Mouse (Mus musculus) kidney, postnatal 4 days (tissue): ENCODE data around the gene Gm27021.

Experiments
- DNase-seq, 2 experiments: peaks; one replicate each; pipeline ENCODE4 v3.0.0; 2021; ENCODE audit warnings: mixed read lengths in 2 of 2

The Gm27021 gene

GRCm38 (mm10) chr8:120667561-120668373 is at the start of gene Gm27021, which contains the start of gene Cox4i1:
Gm27021 (minus strand) TSS chr8:120668079.
Cox4i1 (plus strand) TSS chr8:120668222.
- DNase-seq, result peak; percentile 96 to 98

DNA sequence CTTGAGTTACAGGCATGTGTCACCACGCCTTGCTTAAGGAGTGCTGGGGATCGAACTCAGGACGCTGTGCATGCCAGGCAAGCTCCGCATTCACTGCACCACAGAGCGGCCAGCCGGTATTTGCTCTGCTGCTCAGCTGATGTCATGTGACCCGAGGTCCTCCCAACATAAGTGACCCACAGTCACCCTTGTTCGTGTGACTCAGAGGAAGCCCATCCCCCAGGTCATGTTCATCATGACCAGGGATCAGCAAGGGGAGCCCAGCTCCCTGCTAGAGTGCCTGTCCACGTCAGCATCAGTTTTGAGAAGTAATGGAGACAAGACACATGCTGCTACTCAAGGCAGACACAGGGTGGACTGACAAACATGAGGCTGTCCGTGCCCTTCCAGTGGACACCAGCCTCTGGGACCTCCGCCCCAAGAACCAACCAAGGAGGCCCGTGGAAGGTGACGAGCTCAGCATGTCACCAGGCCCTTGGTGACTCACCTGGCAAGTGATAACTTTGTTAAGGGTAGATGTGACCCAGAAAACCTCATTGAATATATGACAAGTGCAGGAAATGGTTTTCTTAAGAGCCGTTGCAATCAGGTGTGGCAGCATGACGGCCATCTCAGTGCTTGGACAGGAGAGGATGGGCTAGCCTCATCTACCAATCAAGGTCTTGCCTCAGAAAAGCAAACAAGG is 48.3 kb upstream of the Gm27021 start:
- no peak for DNase-seq

GRCm38 (mm10) chr8:120715200-120715599 is 47.3 kb upstream of the Gm27021 start:
- no peak for DNase-seq

DNA sequence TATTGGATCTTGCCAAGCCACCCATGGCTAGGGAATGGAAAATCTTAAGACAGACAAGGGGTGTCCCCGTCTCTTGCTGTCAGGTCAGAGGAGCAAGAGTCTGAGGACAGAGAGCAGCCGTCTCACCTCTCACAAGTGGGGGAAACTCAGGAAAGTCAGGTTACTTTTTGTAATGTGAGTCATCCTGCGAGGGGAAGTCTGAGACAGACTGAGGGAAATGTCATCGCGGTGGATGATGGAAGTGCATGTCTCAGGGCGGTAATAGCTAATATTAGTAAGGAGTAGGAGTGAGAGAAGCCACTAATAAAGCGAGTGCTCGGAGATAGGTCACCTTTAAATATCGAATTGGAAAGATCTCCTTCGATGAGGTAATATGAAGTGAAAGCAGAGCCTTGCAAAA is 41.3 kb upstream of the Gm27021 start:
- DNase-seq, result no peak

DNA sequence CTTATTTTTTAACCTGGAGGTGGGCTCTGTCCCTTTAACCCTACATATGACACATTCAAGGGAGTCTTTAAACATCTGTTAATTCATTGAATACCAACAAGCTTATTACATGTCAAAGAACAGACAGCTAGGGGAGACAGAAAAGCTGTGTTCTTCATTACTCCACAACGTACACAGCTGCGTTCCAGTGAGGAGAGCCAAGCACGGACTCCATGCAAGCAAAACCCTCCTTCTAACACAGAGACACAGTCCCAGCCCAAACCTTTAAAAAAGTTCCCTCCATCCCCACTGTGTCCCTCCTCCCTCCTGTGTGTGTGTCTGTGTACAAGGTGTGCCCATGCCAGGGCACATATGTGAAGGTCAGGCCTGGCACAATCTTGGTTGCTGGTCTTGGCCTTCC is 38.3 kb upstream of the Gm27021 start:
- no peak for DNase-seq

- no peak for DNase-seq
Measured at GRCm38 (mm10) chr8:120705163-120705562, 37.3 kb upstream of the Gm27021 start.

- no peak for DNase-seq
Measured at GRCm38 (mm10) chr8:120704203-120704602, 36.3 kb upstream of the Gm27021 start.

- DNase-seq, result peak in 1 of 2 experiments; percentile 45
Measured at GRCm38 (mm10) chr8:120701758-120702465, 34.0 kb upstream of the Gm27021 start.

DNA sequence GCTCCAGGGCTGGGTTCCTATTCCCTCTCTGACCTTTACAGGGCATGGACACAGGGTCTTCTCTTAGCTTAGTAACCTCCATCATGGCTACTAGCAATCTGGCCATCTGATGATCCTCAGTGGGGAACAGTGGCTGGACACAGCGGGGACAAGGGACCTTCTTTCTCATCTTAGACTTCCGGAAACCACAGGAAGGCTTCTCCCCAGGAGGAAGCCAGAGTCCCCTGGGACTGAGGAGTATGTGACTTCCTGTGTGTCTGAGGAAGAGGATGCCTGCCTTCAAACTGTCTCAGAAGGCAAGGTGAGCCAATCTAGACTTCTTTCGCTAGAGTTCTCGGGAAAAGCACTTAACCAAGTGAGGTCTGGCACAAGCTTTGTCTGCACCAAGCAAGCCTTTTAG is 32.2 kb upstream of the Gm27021 start:
- DNase-seq, result no peak

DNA sequence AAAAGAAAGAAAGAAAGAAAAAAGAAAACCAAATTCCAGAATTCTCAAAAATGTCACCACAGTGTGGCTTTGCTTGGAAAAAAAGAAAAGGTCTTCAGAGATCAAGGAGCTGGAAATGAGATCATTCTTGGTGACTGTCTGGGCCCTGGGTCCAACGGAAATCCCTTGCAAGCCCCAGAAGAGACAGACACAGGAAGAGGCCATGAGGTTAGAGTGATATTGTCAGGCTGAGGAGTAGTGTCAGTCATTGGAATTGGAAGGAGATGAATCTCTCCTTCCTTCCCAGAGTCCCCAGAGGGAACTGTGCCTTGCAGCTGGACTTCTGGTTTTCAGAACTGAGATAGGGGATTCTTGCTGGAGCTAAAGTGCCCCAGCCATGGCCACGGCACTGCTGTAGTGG is 31.7 kb upstream of the Gm27021 start:
- DNase-seq, result no peak

GRCm38 (mm10) chr8:120699079-120699478 is 31.2 kb upstream of the Gm27021 start:
- DNase-seq, result peak in 1 of 2 experiments; percentile 43

GRCm38 (mm10) chr8:120698426-120698825 is 30.5 kb upstream of the Gm27021 start:
- no peak for DNase-seq

GRCm38 (mm10) chr8:120697979-120698272 is 30.0 kb upstream of the Gm27021 start:
- no peak for DNase-seq

DNA sequence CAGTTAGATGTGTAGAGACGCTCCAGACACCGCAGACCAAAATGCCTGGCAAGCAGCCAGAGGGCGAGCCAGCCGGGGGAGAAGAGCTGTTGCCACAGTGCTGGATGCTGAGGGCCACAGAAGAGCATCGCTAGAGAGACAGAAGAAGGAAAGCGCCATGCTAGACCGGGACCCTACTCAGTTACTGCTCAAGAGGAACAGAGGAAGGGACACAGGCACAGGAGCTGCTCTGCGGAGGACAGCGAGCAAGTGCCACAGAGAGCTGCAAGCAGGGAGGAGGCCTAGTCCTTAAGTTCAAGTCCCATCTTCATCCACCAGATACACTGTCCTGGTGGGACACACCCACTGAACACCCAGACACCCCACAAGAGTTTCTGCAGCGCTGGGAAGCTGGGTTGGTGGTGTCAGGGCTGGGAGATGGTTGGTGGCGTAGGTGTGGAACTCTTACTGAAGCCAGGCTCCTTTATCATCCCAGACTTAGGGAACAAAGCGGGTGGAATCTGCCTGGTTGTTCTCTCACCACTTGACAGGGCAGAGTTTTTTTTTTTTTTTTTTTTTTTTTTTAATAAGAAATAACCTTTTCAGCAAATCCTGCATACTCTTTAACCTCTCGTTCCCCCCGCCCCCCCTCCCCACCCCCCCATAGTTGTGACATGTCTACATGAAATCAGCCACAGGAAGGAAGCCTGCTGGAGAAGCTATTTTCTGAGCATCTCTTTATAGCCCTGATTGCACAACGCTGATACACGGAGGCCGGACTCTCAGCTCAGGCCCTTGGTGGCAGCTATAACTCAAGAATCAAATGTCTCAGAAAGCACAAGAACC is 29.5 kb upstream of the Gm27021 start:
- DNase-seq, result peak; percentile 76 to 80

DNA sequence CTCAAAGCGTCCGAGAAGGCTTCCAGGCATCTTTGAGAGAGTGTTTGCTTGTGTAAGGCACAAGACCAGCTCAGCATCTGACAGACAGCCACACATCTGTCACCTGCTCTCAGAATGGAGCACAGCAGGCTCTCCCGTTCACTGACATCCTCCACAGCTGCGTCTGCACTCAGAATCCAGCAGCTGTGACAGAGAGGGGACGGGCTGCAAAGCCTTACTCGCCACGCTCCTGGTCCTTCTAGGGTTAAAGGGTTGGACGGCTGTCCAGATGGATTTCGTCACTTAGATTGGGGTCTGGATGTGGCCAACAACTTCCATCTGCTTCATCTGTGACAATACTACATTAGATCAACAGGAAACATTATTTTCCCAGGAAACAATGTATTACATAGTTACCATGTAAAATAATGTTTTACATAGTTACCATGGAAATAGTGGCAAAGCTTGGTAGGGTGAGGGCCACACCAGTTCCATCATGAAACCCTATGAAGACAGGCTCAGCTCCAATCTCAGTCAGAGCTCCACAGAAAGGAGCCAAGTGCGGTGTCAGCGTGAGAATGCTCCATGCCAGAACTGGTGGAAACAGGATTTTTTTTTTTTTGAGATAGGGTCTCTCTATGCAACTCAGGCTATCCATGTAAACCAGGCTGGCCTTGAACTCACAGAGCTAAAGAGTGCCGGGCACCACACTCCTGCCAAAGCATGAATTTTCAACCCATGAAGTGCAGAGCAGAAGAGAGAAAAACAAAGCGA is 28.7 kb upstream of the Gm27021 start:
- DNase-seq, result peak; percentile 70 to 79

- peak; percentile 82 to 86 for DNase-seq
Measured at GRCm38 (mm10) chr8:120693861-120694493, 26.1 kb upstream of the Gm27021 start.

GRCm38 (mm10) chr8:120692934-120693333 is 25.1 kb upstream of the Gm27021 start:
- DNase-seq, result no peak

- peak in 1 of 2 experiments; percentile 1 for DNase-seq
Measured at GRCm38 (mm10) chr8:120688511-120688910, 20.6 kb upstream of the Gm27021 start.

DNA sequence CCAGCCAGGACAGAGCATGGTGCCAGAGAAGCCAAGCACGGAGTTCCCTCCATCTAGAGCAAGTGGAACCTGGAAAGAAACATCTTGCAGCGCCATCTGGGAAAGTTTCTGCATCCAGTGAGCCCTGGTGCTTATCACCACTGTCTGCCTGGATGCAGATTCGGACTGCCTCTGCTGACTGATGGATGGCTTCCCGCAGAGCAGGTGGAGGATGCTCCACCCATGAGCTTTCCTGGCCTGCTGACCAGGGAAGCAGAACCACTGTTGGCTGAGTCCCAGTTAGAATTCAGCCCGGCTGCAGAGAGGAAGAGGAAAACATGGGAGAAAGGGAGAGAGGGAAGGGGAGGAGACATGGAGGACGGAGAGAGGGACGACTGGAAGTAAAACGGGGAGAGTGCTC is 19.9 kb upstream of the Gm27021 start:
- peak; percentile 53 to 72 for DNase-seq

GRCm38 (mm10) chr8:120686576-120686975 is 18.7 kb upstream of the Gm27021 start:
- no peak for DNase-seq

DNA sequence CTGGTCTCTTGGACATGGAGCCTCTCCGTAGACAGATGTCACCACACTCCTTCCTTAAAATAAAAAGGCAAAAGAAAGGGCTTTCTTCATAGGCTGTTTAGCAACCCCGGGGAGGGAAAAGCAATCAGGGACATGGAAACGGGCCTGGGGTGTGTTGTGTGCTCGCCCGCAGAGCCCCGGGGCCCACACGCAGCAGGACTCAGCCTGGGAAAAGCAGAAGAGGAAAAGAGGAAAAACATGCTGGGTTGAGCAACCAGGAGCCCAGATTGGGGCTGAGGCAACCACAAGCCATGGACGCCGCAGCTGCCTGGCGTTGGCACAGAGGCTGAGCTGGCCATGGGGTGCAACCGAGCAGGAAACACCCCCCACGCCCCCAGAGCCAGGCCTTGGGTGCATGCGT is 18.2 kb upstream of the Gm27021 start:
- peak in 1 of 2 experiments; percentile 9 for DNase-seq
